Comparison of ENCODE assay signal across 8 mouse cellular contexts in genomic region chr19:4191528-4192250, GRCm38 (mm10). TPM values are rescaled to one million over a fixed set of nuclear protein-coding genes. Genes with fewer than 3 reads are reported as not detected.
DNase-seq lines count a peak whose midpoint lies in the region; ATAC-seq lines count a peak whose summit lies in the region.

Ppp1ca (plus strand) TSS chr19:4192065.

- 7% methylated on average over 46 of the region's 47 CpGs for WGBS in hindbrain, embryonic 10.5 days

- peak; percentile 94 for DNase-seq in MN1 (ENCODE audit: low spot score)
- peak; percentile 90 for DNase-seq in cerebellum, adult 9-10 months
- DNase-seq in hindbrain, embryonic 10.5 days (ENCODE audit: low spot score): peak; percentile 97
- DNase-seq in layer of hippocampus, adult 9-11 months: peak; percentile 92
- peak; percentile 98 for DNase-seq in lung, postnatal 10 days
- peak; percentile 98 for DNase-seq in ovary, postnatal 36 days (ENCODE audit: low spot score)
- peak; percentile 99 for DNase-seq in thymus, postnatal 25 days

- H3K4me3 ChIP-seq in hindbrain, embryonic 10.5 days: peak within 1 kb of the TSS; percentile 95

- peak within 1 kb of the TSS; percentile 97 for H3K27ac ChIP-seq in hindbrain, embryonic 10.5 days

- H3K36me3 ChIP-seq in hindbrain, embryonic 10.5 days: peaks cover 38% of the 10 kb centered on the region

- H3K4me1 ChIP-seq in hindbrain, embryonic 10.5 days (replicated peaks): peaks cover 42% of the 10 kb centered on the region

- ATAC-seq in frontal cortex, adult (ENCODE audit: low TSS enrichment): peak; percentile 72

- no peaks in the 10 kb centered on the region for H3K27me3 ChIP-seq in hindbrain, embryonic 10.5 days (ENCODE audit: insufficient read depth, poor library complexity, severe bottlenecking)

- no peaks in the 10 kb centered on the region for H3K9me3 ChIP-seq in hindbrain, embryonic 10.5 days

RNA-seq across cellular contexts. Expression of gene Ppp1ca, which starts in this region (rescaled TPM):
- polyA plus RNA-seq in hindbrain, embryonic 10.5 days (2016; fragmentation: Nextera tagmentation; extraction: Ambion mirVana): 1,005 and 1,038 TPM in 2 replicates

Comparison
In these comparisons a context has a peak if more than half of its experiments do, and no peak if none do; other contexts are left out.
1. Peak in every context shown above with its lines: DNase-seq, ATAC-seq, H3K4me3 ChIP-seq and H3K27ac ChIP-seq.